25 mouse cellular contexts compared by ENCODE assay signal in the genomic region with DNA sequence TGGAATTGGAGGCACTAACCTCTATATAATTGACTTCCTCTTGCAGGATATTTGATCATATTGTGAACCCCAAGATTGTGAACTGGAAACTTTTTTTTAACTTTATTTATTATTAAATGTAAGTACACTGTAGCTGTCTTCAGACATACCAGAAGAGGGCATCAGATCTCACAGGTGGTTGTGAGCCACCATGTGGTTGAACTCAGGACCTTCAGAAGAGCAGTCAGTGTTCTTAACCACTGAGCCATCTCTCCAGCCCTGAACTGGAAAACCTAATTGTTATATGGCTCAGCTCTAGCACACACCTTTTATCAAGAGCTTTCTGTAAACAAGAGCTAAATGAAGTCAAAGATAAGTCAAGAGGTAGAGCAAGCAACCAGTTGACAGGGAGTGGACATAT. TPM values are rescaled to one million over a fixed set of nuclear protein-coding genes. Genes with fewer than 3 reads are reported as not detected.
DNase-seq lines count a peak whose midpoint lies in the region; ATAC-seq and TF ChIP-seq lines count a peak whose summit lies in the region.
"Had no signal": no experiment of that assay in that cellular context is flagged by ENCODE, and none has a peak within 500 bp of the region (broad histone marks: within the 10 kb centered on the region; RNA-seq: fewer than 3 reads in every experiment).

No protein-coding gene starts in this region.

- no peak overlapping the region for H3K27ac ChIP-seq in kidney, postnatal 0 days
- no peak overlapping the region for H3K27ac ChIP-seq in kidney, embryonic 14.5 days (ENCODE audit: low read depth, low read length)
- H3K27ac ChIP-seq in spleen, adult 2 months (ENCODE audit: insufficient read depth, low read length): no peak overlapping the region
- no peak overlapping the region for H3K27ac ChIP-seq in CH12.LX (ENCODE audit: insufficient read depth, low read depth)
- H3K27ac ChIP-seq in limb, embryonic 10.5 days: no peak overlapping the region
- no peak overlapping the region for H3K27ac ChIP-seq in forebrain, embryonic 14.5 days (ENCODE audit: low read depth, low read length)
- H3K27ac ChIP-seq: embryonic facial prominence, embryonic 15.5 days; hindbrain, embryonic 15.5 days; limb, embryonic 12.5 days; liver, embryonic 15.5 days had no signal

- TF ChIP-seq RAD21 in CH12.LX (IDR thresholded peaks at IDR 0.05; ENCODE audit: low read depth, low read length): peak; percentile 54

- no peaks in the 10 kb centered on the region for H3K4me1 ChIP-seq in kidney, postnatal 0 days (replicated peaks; ENCODE audit: insufficient read depth, low read length)
- no peaks in the 10 kb centered on the region for H3K4me1 ChIP-seq in kidney, embryonic 14.5 days (ENCODE audit: control insufficient read depth, insufficient read depth, low read length)
- H3K4me1 ChIP-seq in spleen, adult 2 months (ENCODE audit: control insufficient read depth, insufficient read depth, insufficient read length): peaks cover 13% of the 10 kb centered on the region; the same call in 1 of the 2 replicates
- H3K4me1 ChIP-seq in CH12.LX (ENCODE audit: control insufficient read depth in 1 of 2, insufficient read depth in 2 of 2): peaks cover 17 to 48% of the 10 kb centered on the region in 2 experiments
- H3K4me1 ChIP-seq in limb, embryonic 10.5 days: no peaks in the 10 kb centered on the region
- no peaks in the 10 kb centered on the region for H3K4me1 ChIP-seq in forebrain, embryonic 14.5 days (ENCODE audit: control insufficient read depth, insufficient read depth, low read length)
- H3K4me1 ChIP-seq: embryonic facial prominence, embryonic 15.5 days; hindbrain, embryonic 15.5 days; limb, embryonic 12.5 days; liver, embryonic 15.5 days had no signal

- no peak for ATAC-seq in kidney, postnatal 0 days (replicated peaks; ENCODE audit: low FRiP score, low read depth)
- ATAC-seq in kidney, embryonic 14.5 days (ENCODE audit: low FRiP score, low TSS enrichment): no peak
- no peak for ATAC-seq in forebrain, embryonic 14.5 days

- H3K36me3 ChIP-seq in kidney, postnatal 0 days (ENCODE audit: insufficient read depth, low read length): no peaks in the 10 kb centered on the region
- no peaks in the 10 kb centered on the region for H3K36me3 ChIP-seq in kidney, embryonic 14.5 days (ENCODE audit: control insufficient read depth, insufficient read depth, low read length)
- no peaks in the 10 kb centered on the region for H3K36me3 ChIP-seq in spleen, adult 2 months (ENCODE audit: control insufficient read depth, insufficient read depth, low read length)
- H3K36me3 ChIP-seq in CH12.LX (replicated peaks in 1 of 2; ENCODE audit: control insufficient read depth in 1 of 2, insufficient read depth in 1 of 2, low read length in 1 of 2): peaks cover 0 to 3% of the 10 kb centered on the region in 2 experiments
- no peaks in the 10 kb centered on the region for H3K36me3 ChIP-seq in splenic B cell, adult 2 months (ENCODE audit: control insufficient read depth, insufficient read depth, low read length, poor library complexity, severe bottlenecking)
- peaks cover under 1% of the 10 kb centered on the region; the same call in 1 of the 2 replicates for H3K36me3 ChIP-seq in limb, embryonic 10.5 days
- peaks cover 4% of the 10 kb centered on the region; the same call in 1 of the 2 replicates for H3K36me3 ChIP-seq in forebrain, embryonic 14.5 days (ENCODE audit: control insufficient read depth, insufficient read depth, low read length)
- H3K36me3 ChIP-seq: embryonic facial prominence, embryonic 15.5 days; liver, embryonic 15.5 days had no signal

- H3K4me2 ChIP-seq in kidney, postnatal 0 days (ENCODE audit: low read length): no peak overlapping the region
- no peak overlapping the region for H3K4me2 ChIP-seq in kidney, embryonic 14.5 days (replicated peaks; ENCODE audit: low read depth, low read length)
- H3K4me2 ChIP-seq in CH12.LX (ENCODE audit: insufficient read depth, low read depth, poor library complexity, severe bottlenecking): no peak overlapping the region
- no peak overlapping the region for H3K4me2 ChIP-seq in forebrain, embryonic 14.5 days (ENCODE audit: low read length)
- H3K4me2 ChIP-seq: embryonic facial prominence, embryonic 15.5 days; hindbrain, embryonic 15.5 days; limb, embryonic 12.5 days; liver, embryonic 15.5 days had no signal

- no peaks in the 10 kb centered on the region for H3K27me3 ChIP-seq in kidney, postnatal 0 days (ENCODE audit: insufficient read depth, low read length)
- H3K27me3 ChIP-seq in kidney, embryonic 14.5 days (ENCODE audit: control insufficient read depth, insufficient read depth, low read length): no peaks in the 10 kb centered on the region
- H3K27me3 ChIP-seq in spleen, adult 2 months (ENCODE audit: control insufficient read depth, insufficient read depth, low read length): no peaks in the 10 kb centered on the region
- H3K27me3 ChIP-seq in CH12.LX (replicated peaks): no peaks in the 10 kb centered on the region
- H3K27me3 ChIP-seq in splenic B cell, adult 2 months (ENCODE audit: control insufficient read depth, insufficient read depth, low read length, poor library complexity, severe bottlenecking): no peaks in the 10 kb centered on the region
- no peaks in the 10 kb centered on the region for H3K27me3 ChIP-seq in limb, embryonic 10.5 days (ENCODE audit: low read depth, poor library complexity, severe bottlenecking)
- no peaks in the 10 kb centered on the region for H3K27me3 ChIP-seq in forebrain, embryonic 14.5 days (replicated peaks; ENCODE audit: control insufficient read depth, insufficient read depth, low read length)
- H3K27me3 ChIP-seq: embryonic facial prominence, embryonic 15.5 days; hindbrain, embryonic 15.5 days; limb, embryonic 12.5 days; liver, embryonic 15.5 days had no signal

- peak; percentile 52 for TF ChIP-seq CTCF in kidney, postnatal 0 days (IDR thresholded peaks at IDR 0.05; ENCODE audit: low read depth)
- TF ChIP-seq CTCF in spleen, adult 2 months (IDR thresholded peaks at IDR 0.05; ENCODE audit: extremely low read depth, insufficient read depth, insufficient read length, insufficient replicate concordance): peak; percentile 22; the same call in 1 of the 2 replicates
- peak; percentile 14 to 96; a peak in 2 of 4 replicates for TF ChIP-seq CTCF in CH12.LX (conservative IDR thresholded peaks at IDR 0.05 in 1 of 2, IDR thresholded peaks at IDR 0.05 in 1 of 2; ENCODE audit: low read depth in 2 of 2, low read length in 2 of 2)

- no peak for TF ChIP-seq POLR2A in spleen, adult 2 months (IDR thresholded peaks at IDR 0.05; ENCODE audit: low read depth, low read length)
- no peak for TF ChIP-seq POLR2A in CH12.LX (IDR thresholded peaks at IDR 0.05; ENCODE audit: low read depth, low read length)

- in situ Hi-C loops in CH12.LX (cut with MboI; ENCODE audit: low pct_ligation_motif_present, low pct_unique_long_range_greater_than_20kb, low sequenced_read_pairs): loop anchor here (5.0 kb wide), 1 partner anchor 36 kb away; no protein-coding TSS in a partner anchor

- H3K4me3 ChIP-seq in kidney, postnatal 0 days (replicated peaks; ENCODE audit: low read depth, low read length): no peak overlapping the region
- H3K4me3 ChIP-seq in kidney, embryonic 14.5 days (ENCODE audit: low read length): no peak overlapping the region
- no peak overlapping the region for H3K4me3 ChIP-seq in spleen, adult 2 months (ENCODE audit: extremely low read depth, insufficient read depth, insufficient read length)
- H3K4me3 ChIP-seq in CH12.LX (replicated peaks in 1 of 3; ENCODE audit: low read depth in 2 of 3, low read length in 2 of 3, poor library complexity in 1 of 3): no peak overlapping the region
- H3K4me3 ChIP-seq in limb, embryonic 10.5 days: no peak overlapping the region
- H3K4me3 ChIP-seq in forebrain, embryonic 14.5 days (ENCODE audit: low read depth, low read length): no peak overlapping the region
- H3K4me3 ChIP-seq: embryonic facial prominence, embryonic 15.5 days; hindbrain, embryonic 15.5 days; limb, embryonic 12.5 days; liver, embryonic 15.5 days had no signal

- H3K9me3 ChIP-seq in kidney, postnatal 0 days (replicated peaks; ENCODE audit: low read length): no peaks in the 10 kb centered on the region
- H3K9me3 ChIP-seq in kidney, embryonic 14.5 days (ENCODE audit: control insufficient read depth, low read length): no peaks in the 10 kb centered on the region
- H3K9me3 ChIP-seq in CH12.LX (replicated peaks; ENCODE audit: low read length): no peaks in the 10 kb centered on the region
- H3K9me3 ChIP-seq in limb, embryonic 10.5 days (replicated peaks): no peaks in the 10 kb centered on the region
- no peaks in the 10 kb centered on the region for H3K9me3 ChIP-seq in forebrain, embryonic 14.5 days (replicated peaks; ENCODE audit: control insufficient read depth, low read length)
- H3K9me3 ChIP-seq: embryonic facial prominence, embryonic 15.5 days; hindbrain, embryonic 15.5 days; limb, embryonic 12.5 days; liver, embryonic 15.5 days had no signal

- no peak overlapping the region for H3K9ac ChIP-seq in kidney, postnatal 0 days (ENCODE audit: low read depth, low read length)
- no peak overlapping the region for H3K9ac ChIP-seq in kidney, embryonic 14.5 days (ENCODE audit: low read depth, low read length)
- H3K9ac ChIP-seq in CH12.LX (ENCODE audit: insufficient read depth, low read depth): no peak overlapping the region
- H3K9ac ChIP-seq in forebrain, embryonic 14.5 days (ENCODE audit: low read length): no peak overlapping the region
- H3K9ac ChIP-seq: embryonic facial prominence, embryonic 15.5 days; hindbrain, embryonic 15.5 days; limb, embryonic 12.5 days; liver, embryonic 15.5 days had no signal

- no peak for TF ChIP-seq EP300 in CH12.LX (IDR thresholded peaks at IDR 0.05; ENCODE audit: low read length)

- H3K79me2 ChIP-seq in CH12.LX (replicated peaks; ENCODE audit: control insufficient read depth, extremely low read depth, insufficient read depth, poor library complexity, severe bottlenecking): no peaks in the 10 kb centered on the region

- no peak for DNase-seq in kidney, postnatal 0 days (ENCODE audit: low spot score)
- peak in 1 of 2 experiments; percentile 54 for DNase-seq in spleen, adult 2 months (ENCODE audit: low read depth in 1 of 2, low spot score in 2 of 2)
- no peak for DNase-seq in spleen, postnatal 4 days (ENCODE audit: low spot score in 2 of 2)
- DNase-seq in CH12.LX (ENCODE audit: extremely low read depth): peak; percentile 60
- DNase-seq in splenic B cell, adult 2 months (ENCODE audit: low read depth, low spot score): peak; percentile 83
- no peak for DNase-seq in limb, embryonic 10.5 days (ENCODE audit: low spot score)
- no peak for DNase-seq in forebrain, embryonic 14.5 days (ENCODE audit: low spot score)
- DNase-seq: adrenal gland, adult 8-10 months; cerebellum, postnatal 10 days; heart, postnatal 36 days; kidney, adult 9 months; kidney, postnatal 4 days; lung, postnatal 36 days; right cerebral cortex, postnatal 4 days; thymus, postnatal 4 days had no signal

- dilution Hi-C loops in CH12.LX (cut with MboI; ENCODE audit: extremely low pct_ligation_motif_present, extremely low pct_unique_long_range_greater_than_20kb, low sequenced_read_pairs): no loop called here

RNA-seq across cellular contexts. Expression of a gene that starts 29.8 kb away (rescaled TPM):
- 8.2 and 10.3 TPM in 2 replicates for polyA plus RNA-seq in kidney, postnatal 0 days (2015; fragmentation: Nextera tagmentation; extraction: Ambion mirVana)
- polyA plus RNA-seq in kidney, embryonic 14.5 days (2014; fragmentation: Nextera tagmentation; extraction: Ambion mirVana): 13.0 and 14.2 TPM in 2 replicates
- 116 and 178 TPM in 2 replicates for polyA plus RNA-seq in spleen, adult 2 months (2012; rRNA removed)
- total RNA-seq in CH12.LX (2012; rRNA removed) (57.8 and 71.0 TPM in 2 replicates), CH12.LX (2014; rRNA removed) (96.6 and 107 TPM in 2 replicates)
- 68.5 and 81.5 TPM in 2 replicates for polyA plus RNA-seq in CH12.LX (2012; ENCODE audit: insufficient read length, low read depth)
- 6.4 and 7.6 TPM in 2 replicates for polyA plus RNA-seq in limb, embryonic 10.5 days (2016; fragmentation: Nextera tagmentation; extraction: Ambion mirVana)
- polyA plus RNA-seq in forebrain, embryonic 14.5 days (2014; fragmentation: Nextera tagmentation; extraction: Ambion mirVana): 5.6 and 7.4 TPM in 2 replicates

RNA-seq across cellular contexts. Expression of a gene that starts 32.3 kb away (rescaled TPM):
- polyA plus RNA-seq in kidney, postnatal 0 days (2015; fragmentation: Nextera tagmentation; extraction: Ambion mirVana): not detected in 2 replicates
- not detected in 2 replicates for polyA plus RNA-seq in kidney, embryonic 14.5 days (2014; fragmentation: Nextera tagmentation; extraction: Ambion mirVana)
- 0.08 TPM in 2 replicates for polyA plus RNA-seq in spleen, adult 2 months (2012; rRNA removed)
- total RNA-seq in CH12.LX (2012; rRNA removed): 0.08 TPM in 1 of 2 replicates, not detected in the other
- total RNA-seq in CH12.LX (2014; rRNA removed): not detected in 2 replicates
- not detected in 2 replicates for polyA plus RNA-seq in CH12.LX (2012; ENCODE audit: insufficient read length, low read depth)
- 0.08 and 0.09 TPM in 2 replicates for polyA plus RNA-seq in limb, embryonic 10.5 days (2016; fragmentation: Nextera tagmentation; extraction: Ambion mirVana)
- polyA plus RNA-seq in forebrain, embryonic 14.5 days (2014; fragmentation: Nextera tagmentation; extraction: Ambion mirVana): not detected in 2 replicates
- total RNA-seq: adrenal gland, adult 8-10 months; gastrocnemius, adult 18-20 months; heart, postnatal 36 days; layer of hippocampus, postnatal 14 days had no signal
- polyA plus RNA-seq: brain, embryonic 14.5 days; embryonic facial prominence, embryonic 15.5 days; heart, embryonic 14.5 days; hindbrain, embryonic 15.5 days; limb, embryonic 12.5 days; neural tube, embryonic 11.5 days had no signal

RNA-seq across cellular contexts. Expression of a gene that starts 36.1 kb away (rescaled TPM):
- polyA plus RNA-seq in kidney, postnatal 0 days (2015; fragmentation: Nextera tagmentation; extraction: Ambion mirVana): 83.4 and 86.5 TPM in 2 replicates
- 53.0 and 102 TPM in 2 replicates for polyA plus RNA-seq in kidney, embryonic 14.5 days (2014; fragmentation: Nextera tagmentation; extraction: Ambion mirVana)
- 22.2 and 33.5 TPM in 2 replicates for polyA plus RNA-seq in spleen, adult 2 months (2012; rRNA removed)
- total RNA-seq in CH12.LX (2012; rRNA removed) (69.0 and 71.4 TPM in 2 replicates), CH12.LX (2014; rRNA removed) (122 and 135 TPM in 2 replicates)
- polyA plus RNA-seq in CH12.LX (2012; ENCODE audit: insufficient read length, low read depth): 66.8 and 80.6 TPM in 2 replicates
- polyA plus RNA-seq in limb, embryonic 10.5 days (2016; fragmentation: Nextera tagmentation; extraction: Ambion mirVana): 80.4 and 80.8 TPM in 2 replicates
- polyA plus RNA-seq in forebrain, embryonic 14.5 days (2014; fragmentation: Nextera tagmentation; extraction: Ambion mirVana): 102 and 109 TPM in 2 replicates

RNA-seq across cellular contexts. Expression of a gene that starts 56.9 kb away (rescaled TPM):
- polyA plus RNA-seq in kidney, postnatal 0 days (2015; fragmentation: Nextera tagmentation; extraction: Ambion mirVana): 10.3 and 10.5 TPM in 2 replicates
- polyA plus RNA-seq in kidney, embryonic 14.5 days (2014; fragmentation: Nextera tagmentation; extraction: Ambion mirVana): 0.69 and 1.8 TPM in 2 replicates
- polyA plus RNA-seq in spleen, adult 2 months (2012; rRNA removed): 1.2 and 1.3 TPM in 2 replicates
- total RNA-seq in CH12.LX (2012; rRNA removed): not detected in 2 replicates
- 0.08 TPM in 1 of 2 replicates, not detected in the other for total RNA-seq in CH12.LX (2014; rRNA removed)
- polyA plus RNA-seq in CH12.LX (2012; ENCODE audit: insufficient read length, low read depth): 0.05 TPM in 1 of 2 replicates, not detected in the other
- polyA plus RNA-seq in limb, embryonic 10.5 days (2016; fragmentation: Nextera tagmentation; extraction: Ambion mirVana): 1.7 and 1.9 TPM in 2 replicates
- 0.36 and 0.43 TPM in 2 replicates for polyA plus RNA-seq in forebrain, embryonic 14.5 days (2014; fragmentation: Nextera tagmentation; extraction: Ambion mirVana)

RNA-seq across cellular contexts. Expression of a gene that starts 58.4 kb away (rescaled TPM):
- 35.4 and 35.7 TPM in 2 replicates for polyA plus RNA-seq in kidney, postnatal 0 days (2015; fragmentation: Nextera tagmentation; extraction: Ambion mirVana)
- 13.5 and 19.8 TPM in 2 replicates for polyA plus RNA-seq in kidney, embryonic 14.5 days (2014; fragmentation: Nextera tagmentation; extraction: Ambion mirVana)
- 59.9 and 88.7 TPM in 2 replicates for polyA plus RNA-seq in spleen, adult 2 months (2012; rRNA removed)
- total RNA-seq in CH12.LX (2012; rRNA removed) (11.5 and 12.0 TPM in 2 replicates), CH12.LX (2014; rRNA removed) (12.3 and 15.8 TPM in 2 replicates)
- 11.4 and 11.9 TPM in 2 replicates for polyA plus RNA-seq in CH12.LX (2012; ENCODE audit: insufficient read length, low read depth)
- polyA plus RNA-seq in limb, embryonic 10.5 days (2016; fragmentation: Nextera tagmentation; extraction: Ambion mirVana): 21.8 and 26.3 TPM in 2 replicates
- polyA plus RNA-seq in forebrain, embryonic 14.5 days (2014; fragmentation: Nextera tagmentation; extraction: Ambion mirVana): 24.4 and 27.8 TPM in 2 replicates

Comparison
In these comparisons a context has a peak if more than half of its experiments do, and no peak if none do; other contexts are left out.
1. DNase-seq: peak in CH12.LX (single experiment) and splenic B cell, adult 2 months (single experiment); none in kidney, postnatal 0 days (single experiment), spleen, postnatal 4 days (0 of 2), limb, embryonic 10.5 days (single experiment) and forebrain, embryonic 14.5 days (single experiment).
2. Peak in every context shown above with its lines, with median percentiles within 50 percentile points of each other: CTCF ChIP-seq.